Mouse (Mus musculus): Measurements from ENCODE around the gene Trafd1. TPM values are rescaled to one million over a fixed set of nuclear protein-coding genes. Genes with fewer than 3 reads are reported as not detected.
"Not testable (repeated sequence)": the region's sequence is repeated elsewhere in the genome, so short reads cannot be mapped to it uniquely, and the experiment has no call there.

Gene Trafd1
- polyA plus RNA-seq, 1 experiment from 2014 or later: 135 TPM

DNA sequence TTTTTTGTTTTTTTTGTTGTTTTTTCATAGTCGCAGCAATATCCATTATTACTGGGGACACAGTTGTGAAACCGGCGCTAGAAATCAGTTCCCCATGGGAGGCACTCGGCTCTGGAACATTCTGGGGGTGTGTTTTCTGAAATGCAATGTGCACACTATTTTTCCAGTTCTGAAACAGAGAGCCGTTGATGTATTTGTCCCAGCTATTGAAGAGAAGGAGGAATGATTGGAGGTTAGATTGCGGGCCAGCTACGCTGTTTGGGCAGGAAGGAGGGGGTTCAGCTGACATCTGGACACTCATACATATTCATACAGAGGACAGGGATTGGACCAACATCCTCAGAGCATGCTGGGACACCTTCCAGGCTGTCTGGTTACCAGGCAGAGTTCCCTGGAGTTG lies 3.7 kb upstream of the Trafd1 start:
- Histone ChIP-seq H3K27me3 (ENCODE audit: control insufficient read depth, insufficient read depth, low read depth, low read length) (no peaks in the 10 kb centered on the region), H3K9ac (ENCODE audit: low read depth, low read length) (no peak overlapping the region), H3K36me3 (ENCODE audit: control insufficient read depth, insufficient read depth, low read length) (no peaks in the 10 kb centered on the region), H3K4me3 (ENCODE audit: low read depth, low read length) (no peak overlapping the region), H3K9me3 (replicated peaks; ENCODE audit: control insufficient read depth, low read length, poor library complexity, severe bottlenecking) (no peaks in the 10 kb centered on the region), H3K4me2 (ENCODE audit: low read length) (no peak overlapping the region), H3K27ac (ENCODE audit: low read length) (no peak overlapping the region), H3K4me1 (ENCODE audit: control insufficient read depth, insufficient read depth, low read length) (peaks cover 8% of the 10 kb centered on the region)
- WGBS: 35% methylated on average over 7 of the region's 7 CpGs
- no peak for ATAC-seq

DNA sequence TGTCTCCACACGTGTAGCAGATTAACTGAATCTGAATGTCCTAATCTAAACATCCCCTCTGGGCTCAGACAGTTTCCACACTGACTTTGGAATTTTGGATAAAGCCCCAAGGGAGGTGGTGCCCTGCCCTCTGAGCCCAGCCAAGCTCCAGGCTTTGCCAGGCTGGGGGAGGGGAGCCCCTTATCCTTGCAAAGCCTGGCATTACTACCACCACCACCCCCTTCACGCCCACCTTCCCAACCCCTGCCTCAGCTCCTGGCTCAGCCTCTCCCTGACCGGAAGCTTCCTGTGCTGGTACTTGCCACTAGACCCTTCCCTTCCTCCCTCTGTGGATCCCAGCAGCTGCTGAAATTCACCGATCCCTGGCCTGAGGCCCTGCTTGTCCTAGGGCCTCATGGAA lies 1.7 kb upstream of the Trafd1 start:
- Histone ChIP-seq H3K4me3 (ENCODE audit: low read depth, low read length) (no peak overlapping the region), H3K36me3 (ENCODE audit: control insufficient read depth, insufficient read depth, low read length) (no peaks in the 10 kb centered on the region), H3K9ac (ENCODE audit: low read depth, low read length) (no peak overlapping the region), H3K27ac (ENCODE audit: low read length) (no peak overlapping the region), H3K4me2 (ENCODE audit: low read length) (no peak overlapping the region), H3K9me3 (replicated peaks; ENCODE audit: control insufficient read depth, low read length, poor library complexity, severe bottlenecking) (no peaks in the 10 kb centered on the region), H3K4me1 (ENCODE audit: control insufficient read depth, insufficient read depth, low read length) (peaks cover 18% of the 10 kb centered on the region), H3K27me3 (ENCODE audit: control insufficient read depth, insufficient read depth, low read depth, low read length) (no peaks in the 10 kb centered on the region)
- WGBS: 55% methylated on average over 4 of the region's 4 CpGs
- no peak for ATAC-seq

DNA sequence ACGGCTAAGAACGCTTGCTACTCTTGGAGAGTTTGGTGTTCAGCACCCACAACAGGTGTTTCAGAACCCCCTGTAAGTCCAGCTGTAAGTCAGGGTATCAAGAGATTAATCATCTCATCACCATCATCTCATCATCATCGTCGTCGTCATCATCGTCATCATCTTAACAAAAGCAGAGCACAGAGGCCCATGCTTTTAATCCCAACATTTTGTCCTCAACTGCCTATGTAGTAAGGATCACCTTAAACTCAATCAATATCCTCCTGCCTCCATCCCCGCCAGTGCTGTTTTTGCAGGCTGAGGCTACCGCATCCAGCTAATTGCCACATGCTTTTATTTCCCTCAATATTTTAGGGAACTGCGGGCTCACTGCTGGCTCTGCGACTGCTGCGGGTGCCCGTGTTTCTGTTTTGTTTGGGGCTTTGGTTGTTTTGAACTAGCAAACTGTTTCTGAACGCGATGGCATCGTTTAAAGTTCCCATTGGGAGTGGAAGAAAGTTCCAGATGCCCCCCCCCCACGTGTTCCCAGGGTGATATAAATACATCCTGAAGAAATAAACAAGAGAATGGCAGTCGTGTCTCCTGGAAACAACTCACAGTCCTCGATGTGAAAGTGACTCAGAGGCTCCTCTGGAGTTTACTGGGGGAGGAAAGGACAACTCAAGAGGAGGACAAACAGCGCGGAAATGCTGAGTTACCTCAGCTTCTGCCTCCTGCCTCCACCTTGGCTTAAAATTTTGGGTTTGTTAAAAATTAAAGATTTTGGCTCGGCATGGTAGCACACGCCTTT lies 883 bp upstream of the Trafd1 start:
- H3K4me1 ChIP-seq (ENCODE audit: control insufficient read depth, insufficient read depth, low read length): peaks cover 18% of the 10 kb centered on the region
- no peaks in the 10 kb centered on the region for H3K27me3 ChIP-seq (ENCODE audit: control insufficient read depth, insufficient read depth, low read depth, low read length)
- peak overlapping the region; percentile 89; the same call in 1 of the 2 replicates for H3K27ac ChIP-seq (ENCODE audit: low read length)
- H3K4me3 ChIP-seq (ENCODE audit: low read depth, low read length): peak overlapping the region; percentile 83
- no peaks in the 10 kb centered on the region for H3K9me3 ChIP-seq (replicated peaks; ENCODE audit: control insufficient read depth, low read length, poor library complexity, severe bottlenecking)
- 39% methylated on average over 22 of the region's 22 CpGs for WGBS
- peak overlapping the region; percentile 86 for H3K9ac ChIP-seq (ENCODE audit: low read depth, low read length)
- no peak for ATAC-seq
- H3K4me2 ChIP-seq (ENCODE audit: low read length): peak overlapping the region; percentile 49
- H3K36me3 ChIP-seq (ENCODE audit: control insufficient read depth, insufficient read depth, low read length): no peaks in the 10 kb centered on the region

DNA sequence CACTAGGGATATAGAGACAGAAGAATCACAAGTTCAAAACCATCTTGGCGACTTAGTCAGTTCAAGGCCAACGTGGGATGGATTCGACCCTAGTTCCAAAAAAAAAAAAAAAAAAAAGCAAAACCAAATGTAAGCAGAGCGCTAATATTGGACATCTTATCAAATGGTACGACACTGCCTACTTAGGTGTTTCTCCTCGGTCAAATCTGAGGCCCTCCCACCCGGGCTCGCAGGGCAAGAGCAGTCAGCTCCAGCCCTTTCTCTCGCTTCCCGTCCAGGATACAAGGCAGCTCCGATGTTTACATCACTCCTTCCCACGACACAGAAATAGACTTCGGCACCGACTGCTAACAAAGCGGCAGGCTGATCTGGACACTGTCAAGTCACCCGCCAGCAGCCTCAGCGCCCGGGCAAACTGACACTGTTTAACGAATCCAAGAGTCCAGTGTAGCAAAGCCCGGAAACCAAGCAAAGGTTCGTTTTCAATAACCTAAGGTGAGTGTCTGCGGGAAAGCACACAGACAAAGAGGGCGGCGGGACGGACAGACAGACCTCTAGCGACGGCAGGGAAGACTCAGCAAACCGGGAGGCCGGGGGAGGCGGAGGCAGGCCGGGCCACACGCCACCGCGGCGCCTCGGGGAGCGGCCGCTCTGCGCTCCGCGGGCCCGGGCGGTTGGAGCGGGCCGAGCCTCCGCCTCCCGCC lies 523 bp downstream of the Trafd1 start:
- 3% methylated on average over 28 of the region's 47 CpGs for WGBS
- H3K27me3 ChIP-seq (ENCODE audit: control insufficient read depth, insufficient read depth, low read depth, low read length): no peaks in the 10 kb centered on the region
- ATAC-seq: peak; percentile 69

DNA sequence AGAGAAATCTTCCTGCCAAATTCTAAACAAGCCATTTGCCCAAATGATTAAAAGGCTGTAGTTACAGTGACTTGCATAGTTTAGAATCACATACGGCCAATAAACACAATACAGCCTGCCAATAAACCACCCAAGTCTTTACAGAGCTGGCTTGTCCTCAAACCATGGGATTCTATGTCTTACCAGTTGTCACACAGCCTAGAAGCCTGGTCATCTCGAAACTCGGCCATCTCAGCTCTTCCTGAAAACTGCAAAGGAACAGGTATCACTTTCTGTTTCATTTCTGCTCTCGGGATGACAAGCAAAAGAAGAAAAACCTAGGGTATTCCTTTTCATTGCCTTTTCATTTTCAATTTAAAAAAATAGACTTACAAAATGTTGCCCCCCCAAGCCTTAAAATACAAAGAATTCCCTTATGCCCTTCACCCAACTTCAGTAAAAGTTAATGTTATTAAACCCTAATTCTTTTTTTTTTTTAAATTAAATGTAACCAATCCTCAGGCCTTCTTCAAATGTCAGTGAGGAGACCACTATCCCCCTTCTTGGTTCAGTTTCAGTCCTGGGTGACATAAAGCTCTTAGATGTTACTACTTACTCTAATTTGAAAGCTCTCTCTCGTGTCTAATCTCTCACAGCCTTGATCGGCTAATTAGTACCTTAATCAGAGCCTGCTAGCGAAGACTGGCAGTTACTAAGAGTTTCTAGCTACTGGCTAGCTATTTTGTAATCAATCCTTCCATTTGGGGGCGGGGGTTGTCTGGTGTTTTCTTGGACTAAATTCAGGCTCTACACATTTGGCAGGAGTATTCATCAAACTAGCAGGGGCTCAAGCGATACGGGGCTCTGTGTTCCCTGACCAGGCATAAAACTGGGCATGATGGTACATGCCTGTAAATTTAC lies 1.3 kb downstream of the Trafd1 start:
- Histone ChIP-seq H3K9me3 (replicated peaks; ENCODE audit: control insufficient read depth, low read length, poor library complexity, severe bottlenecking) (no peaks in the 10 kb centered on the region), H3K36me3 (ENCODE audit: control insufficient read depth, insufficient read depth, low read length) (peaks cover 11% of the 10 kb centered on the region), H3K4me1 (ENCODE audit: control insufficient read depth, insufficient read depth, low read length) (peaks cover 18% of the 10 kb centered on the region), H3K4me3 (ENCODE audit: low read depth, low read length) (peak overlapping the region; percentile 83), H3K27me3 (ENCODE audit: control insufficient read depth, insufficient read depth, low read depth, low read length) (no peaks in the 10 kb centered on the region), H3K27ac (ENCODE audit: low read length) (no peak overlapping the region; the same call in 1 of the 2 replicates), H3K9ac (ENCODE audit: low read depth, low read length) (peak overlapping the region; percentile 86), H3K4me2 (ENCODE audit: low read length) (peak overlapping the region; percentile 49)
- no peak for ATAC-seq
- whole genome bisulfite sequencing: 60% methylated on average over 10 of the region's 10 CpGs

More for the DNA sequence above, 523 bp downstream of the Trafd1 start:
- Histone ChIP-seq H3K9ac (ENCODE audit: low read depth, low read length) (peak overlapping the region; percentile 86), H3K27ac (ENCODE audit: low read length) (peak overlapping the region; percentile 89), H3K4me1 (ENCODE audit: control insufficient read depth, insufficient read depth, low read length) (peaks cover 18% of the 10 kb centered on the region), H3K9me3 (replicated peaks; ENCODE audit: control insufficient read depth, low read length, poor library complexity, severe bottlenecking) (no peaks in the 10 kb centered on the region), H3K36me3 (ENCODE audit: control insufficient read depth, insufficient read depth, low read length) (peaks cover 8% of the 10 kb centered on the region), H3K4me3 (ENCODE audit: low read depth, low read length) (peak overlapping the region; percentile 83), H3K4me2 (ENCODE audit: low read length) (peak overlapping the region; percentile 49)

DNA sequence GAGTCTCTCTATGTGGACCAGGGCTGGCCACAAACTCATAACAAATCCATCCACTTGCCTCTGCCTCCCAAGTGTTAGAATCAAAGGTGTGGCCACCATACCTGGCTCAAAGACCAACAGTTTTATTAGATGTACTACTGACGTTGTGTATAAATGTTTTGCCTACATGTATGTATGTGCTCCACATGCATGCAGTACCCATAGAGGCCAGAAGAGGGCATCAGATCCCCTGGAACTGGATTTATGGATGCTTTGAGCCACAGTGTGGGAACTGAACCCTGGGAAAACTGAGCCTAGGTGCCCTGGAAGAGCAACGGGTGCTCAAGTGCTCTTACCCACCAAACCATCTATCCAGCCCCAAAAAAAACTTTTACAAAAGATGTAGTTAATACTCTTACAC lies 4.7 kb downstream of the Trafd1 start:
- Histone ChIP-seq H3K4me3 (ENCODE audit: low read depth, low read length) (no peak overlapping the region), H3K4me2 (ENCODE audit: low read length) (no peak overlapping the region), H3K9me3 (replicated peaks; ENCODE audit: control insufficient read depth, low read length, poor library complexity, severe bottlenecking) (no peaks in the 10 kb centered on the region), H3K9ac (ENCODE audit: low read depth, low read length) (no peak overlapping the region), H3K36me3 (ENCODE audit: control insufficient read depth, insufficient read depth, low read length) (peaks cover 29% of the 10 kb centered on the region), H3K27me3 (ENCODE audit: control insufficient read depth, insufficient read depth, low read depth, low read length) (no peaks in the 10 kb centered on the region), H3K27ac (ENCODE audit: low read length) (no peak overlapping the region), H3K4me1 (ENCODE audit: control insufficient read depth, insufficient read depth, low read length) (peaks cover 13% of the 10 kb centered on the region)
- WGBS: 98% methylated on average over 2 of the region's 2 CpGs
- no peak for ATAC-seq

DNA sequence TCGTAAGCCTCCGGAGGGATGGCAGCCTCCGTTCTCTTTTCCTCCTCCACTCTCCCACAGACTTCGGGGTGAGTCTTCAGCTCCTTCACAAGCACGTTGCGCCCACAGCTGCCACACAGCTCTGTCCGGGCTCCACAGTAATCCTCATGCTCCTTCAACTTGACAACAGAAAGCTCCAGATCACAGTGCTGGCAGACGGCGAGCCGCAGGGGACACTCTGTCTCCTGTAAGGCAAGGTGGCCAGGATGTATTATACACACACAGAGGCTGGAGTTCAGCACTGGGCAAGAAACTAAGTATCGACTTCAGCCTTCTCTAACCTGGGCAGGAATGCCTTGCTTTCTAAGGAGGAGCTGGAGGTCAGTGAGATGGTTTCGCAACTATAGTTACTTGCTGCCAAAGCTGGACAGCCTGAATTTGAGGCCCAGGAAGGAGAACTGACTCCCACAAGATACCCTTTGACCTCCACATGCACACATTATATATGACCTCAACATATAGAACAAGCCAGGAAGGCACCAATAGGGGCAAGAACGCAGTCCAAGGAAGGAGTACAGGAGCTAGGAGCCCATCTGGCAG lies 6.7 kb downstream of the Trafd1 start:
- Histone ChIP-seq H3K9me3 (replicated peaks; ENCODE audit: control insufficient read depth, low read length, poor library complexity, severe bottlenecking) (no peaks in the 10 kb centered on the region), H3K27ac (ENCODE audit: low read length) (no peak overlapping the region), H3K27me3 (ENCODE audit: control insufficient read depth, insufficient read depth, low read depth, low read length) (no peaks in the 10 kb centered on the region), H3K4me2 (ENCODE audit: low read length) (no peak overlapping the region), H3K4me3 (ENCODE audit: low read depth, low read length) (no peak overlapping the region), H3K4me1 (ENCODE audit: control insufficient read depth, insufficient read depth, low read length) (peaks cover 7% of the 10 kb centered on the region), H3K36me3 (ENCODE audit: control insufficient read depth, insufficient read depth, low read length) (peaks cover 40% of the 10 kb centered on the region), H3K9ac (ENCODE audit: low read depth, low read length) (no peak overlapping the region)
- ATAC-seq: no peak
- WGBS: 92% methylated on average over 13 of the region's 13 CpGs

DNA sequence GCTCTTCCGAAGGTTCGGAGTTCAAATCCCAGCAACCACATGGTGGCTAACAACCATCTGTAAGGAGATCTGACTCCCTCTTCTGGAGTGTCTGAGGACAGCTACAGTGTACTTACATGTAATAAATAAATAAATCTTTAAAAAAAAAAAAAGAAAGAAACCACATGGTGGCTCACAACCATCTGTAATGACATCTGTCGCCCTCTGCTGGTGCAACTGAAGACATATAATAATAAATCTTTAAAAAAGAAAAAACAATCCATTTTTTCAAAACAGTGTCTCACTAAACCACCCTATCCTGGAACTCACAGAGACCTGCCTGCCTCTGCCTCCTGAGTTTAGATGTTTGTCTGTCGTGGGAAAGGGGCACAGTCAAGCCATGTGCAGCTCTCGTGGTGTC lies 8.5 kb downstream of the Trafd1 start:
- ATAC-seq: not testable (repeated sequence)
- WGBS: 77% methylated on average over 5 of the region's 5 CpGs
- peaks cover 54% of the 10 kb centered on the region for H3K36me3 ChIP-seq (ENCODE audit: control insufficient read depth, insufficient read depth, low read length)

More for the DNA sequence above, 8.5 kb downstream of the Trafd1 start:
- H3K9ac ChIP-seq (ENCODE audit: low read depth, low read length); H3K9me3 ChIP-seq (replicated peaks; ENCODE audit: control insufficient read depth, low read length, poor library complexity, severe bottlenecking); H3K27ac ChIP-seq (ENCODE audit: low read length); H3K4me1 ChIP-seq (ENCODE audit: control insufficient read depth, insufficient read depth, low read length); H3K27me3 ChIP-seq (ENCODE audit: control insufficient read depth, insufficient read depth, low read depth, low read length); H3K4me3 ChIP-seq (ENCODE audit: low read depth, low read length); H3K4me2 ChIP-seq (ENCODE audit: low read length): not testable (repeated sequence)

Measured in midbrain, embryonic 16.5 days (tissue).